Mouse (Mus musculus) neural tube, embryonic 13.5 days (tissue): ENCODE results near the gene Hspa1b. TPM values are rescaled to one million over a fixed set of nuclear protein-coding genes. Genes with fewer than 3 reads are reported as not detected.

ENCODE experiments used
- ATAC-seq: fragments of 200-750 bp; cut with Nextera tagmentation; 2 replicates; pipeline ENCODE4 v1.8.0; 2017; ENCODE audit warnings: low read depth, mild to moderate bottlenecking, moderate TSS enrichment, moderate library complexity
- H3K27ac ChIP-seq: fragments of 300-500 bp; sonication (generic); replicated peaks from 2 replicates; pipeline ENCODE4 v1.5.1; 2015; ENCODE audit warnings: moderate library complexity, mild to moderate bottlenecking, inconsistent platforms
- H3K27me3 ChIP-seq: fragments of 300-500 bp; sonication (generic); 2 replicates; pipeline ENCODE4 v1.6.1; 2015; ENCODE audit warnings: mild to moderate bottlenecking, inconsistent platforms
- H3K36me3 ChIP-seq: fragments of 300-500 bp; sonication (generic); 2 replicates; pipeline ENCODE4 v1.6.1; 2015; ENCODE audit warnings: mild to moderate bottlenecking, inconsistent platforms
- H3K4me1 ChIP-seq: fragments of 300-500 bp; sonication (generic); replicated peaks from 2 replicates; pipeline ENCODE4 v1.6.1; 2015; ENCODE audit warnings: inconsistent platforms
- H3K4me2 ChIP-seq: fragments of 300-500 bp; sonication (generic); 2 replicates; pipeline ENCODE4 v1.6.1; 2015; ENCODE audit warnings: inconsistent platforms, mild to moderate bottlenecking, moderate library complexity
- H3K4me3 ChIP-seq: fragments of 300-500 bp; sonication (generic); 2 replicates; pipeline ENCODE4 v1.5.1; 2015; ENCODE audit warnings: mild to moderate bottlenecking, inconsistent platforms
- H3K9ac ChIP-seq: fragments of 300-500 bp; sonication (generic); 2 replicates; pipeline ENCODE4 v1.6.1; 2015; ENCODE audit warnings: moderate library complexity, mild to moderate bottlenecking, inconsistent platforms
- H3K9me3 ChIP-seq: fragments of 300-500 bp; sonication (generic); 2 replicates; pipeline ENCODE4 v1.6.1; 2016; ENCODE audit warnings: inconsistent platforms
- WGBS: fragments of 180-500 bp; shearing (Covaris S2); methylation state at CpG from one replicate; pipeline ENCODE4 v1.1.7; 2015; 5-methylcytosine and 5-hydroxymethylcytosine counted together
- polyA plus RNA-seq: library from polyadenylated mRNA; unstranded; fragments of >200 nt; fragmentation: Nextera tagmentation; extraction: Ambion mirVana; gene quantifications from 2 replicates; pipeline ENCODE4 v1.2.1, GENCODE M21; 2015

The Hspa1b gene
- polyA plus RNA-seq, 1 experiment from 2014 or later, result 0.38 TPM

- no peak for ATAC-seq
- peak overlapping the region; percentile 84 for H3K9ac ChIP-seq
- peaks cover 20% of the 10 kb centered on the region for H3K36me3 ChIP-seq
- H3K4me1 ChIP-seq, result peaks cover 12% of the 10 kb centered on the region
- peak overlapping the region; percentile 68 for H3K4me3 ChIP-seq
- WGBS, result 90% methylated on average over 8 of the region's 8 CpGs
- no peaks in the 10 kb centered on the region for H3K9me3 ChIP-seq
- H3K27me3 ChIP-seq, result no peaks in the 10 kb centered on the region
- peak overlapping the region; percentile 92 for H3K4me2 ChIP-seq
- H3K27ac ChIP-seq, result no peak overlapping the region
Observed at GRCm38 (mm10) chr17:34932287-34932686, 26.8 kb downstream of the Hspa1b start.

- peak overlapping the region; percentile 71 for H3K27ac ChIP-seq
- peak overlapping the region; percentile 68 for H3K4me3 ChIP-seq
- ATAC-seq, result peak; percentile 60; the same call in 1 of the 2 replicates
- peaks cover 20% of the 10 kb centered on the region for H3K36me3 ChIP-seq
- no peaks in the 10 kb centered on the region for H3K9me3 ChIP-seq
- H3K4me2 ChIP-seq, result peak overlapping the region; percentile 92
- peaks cover 12% of the 10 kb centered on the region for H3K4me1 ChIP-seq
- H3K9ac ChIP-seq, result peak overlapping the region; percentile 84
- WGBS, result 7% methylated on average over 14 of the region's 14 CpGs
- no peaks in the 10 kb centered on the region for H3K27me3 ChIP-seq
Observed at GRCm38 (mm10) chr17:34931735-34932098, 27.3 kb downstream of the Hspa1b start.

GRCm38 (mm10) chr17:34931061-34931734, 27.8 kb downstream of the Hspa1b start, which contains the start of gene Neu1:
Gene Neu1, plus strand, starts transcription at chr17:34931253.
- peak; percentile 97 for ATAC-seq
- H3K9ac ChIP-seq, result peak within 1 kb of the TSS; percentile 84
- under 1% methylated on average over 36 of the region's 38 CpGs for WGBS
- H3K27ac ChIP-seq, result peak within 1 kb of the TSS; percentile 71
- peak within 1 kb of the TSS; percentile 92 for H3K4me2 ChIP-seq
- peaks cover 12% of the 10 kb centered on the region for H3K4me1 ChIP-seq
- peaks cover 20% of the 10 kb centered on the region for H3K36me3 ChIP-seq
- no peaks in the 10 kb centered on the region for H3K9me3 ChIP-seq
- peak within 1 kb of the TSS; percentile 68 for H3K4me3 ChIP-seq
- no peaks in the 10 kb centered on the region for H3K27me3 ChIP-seq

GRCm38 (mm10) chr17:34928841-34929240, 30.2 kb downstream of the Hspa1b start:
- WGBS, result 72% methylated on average over 4 of the region's 4 CpGs

GRCm38 (mm10) chr17:34927306-34928019, 31.6 kb downstream of the Hspa1b start:
- Histone ChIP-seq H3K4me3 (no peak overlapping the region), H3K4me1 (peaks cover 11% of the 10 kb centered on the region), H3K9me3 (no peaks in the 10 kb centered on the region), H3K36me3 (no peaks in the 10 kb centered on the region), H3K4me2 (no peak overlapping the region), H3K27ac (no peak overlapping the region), H3K9ac (no peak overlapping the region), H3K27me3 (no peaks in the 10 kb centered on the region)
- 87% methylated on average over 18 of the region's 18 CpGs for WGBS
- no peak for ATAC-seq

More at GRCm38 (mm10) chr17:34928841-34929240, 30.2 kb downstream of the Hspa1b start:
- no peak overlapping the region for H3K4me3 ChIP-seq
- peaks cover 12% of the 10 kb centered on the region for H3K4me1 ChIP-seq
- H3K27ac ChIP-seq, result no peak overlapping the region
- H3K27me3 ChIP-seq, result no peaks in the 10 kb centered on the region
- H3K4me2 ChIP-seq, result no peak overlapping the region
- no peaks in the 10 kb centered on the region for H3K9me3 ChIP-seq
- H3K36me3 ChIP-seq, result peaks cover 2% of the 10 kb centered on the region; the same call in 1 of the 2 replicates
- H3K9ac ChIP-seq, result no peak overlapping the region
- ATAC-seq, result no peak

- no peaks in the 10 kb centered on the region for H3K36me3 ChIP-seq
- no peak overlapping the region for H3K9ac ChIP-seq
- no peaks in the 10 kb centered on the region for H3K9me3 ChIP-seq
- H3K4me3 ChIP-seq, result no peak overlapping the region
- no peak overlapping the region for H3K27ac ChIP-seq
- H3K27me3 ChIP-seq, result no peaks in the 10 kb centered on the region
- 69% methylated on average over 5 of the region's 5 CpGs for WGBS
- H3K4me2 ChIP-seq, result no peak overlapping the region
- ATAC-seq, result no peak
- H3K4me1 ChIP-seq, result no peaks in the 10 kb centered on the region
Observed at GRCm38 (mm10) chr17:34924258-34924657, 34.8 kb downstream of the Hspa1b start.

- no peak for ATAC-seq
- H3K4me2 ChIP-seq, result no peak overlapping the region
- no peaks in the 10 kb centered on the region for H3K9me3 ChIP-seq
- H3K4me3 ChIP-seq, result no peak overlapping the region
- no peaks in the 10 kb centered on the region for H3K36me3 ChIP-seq
- H3K4me1 ChIP-seq, result no peaks in the 10 kb centered on the region
- no peak overlapping the region for H3K9ac ChIP-seq
- 54% methylated on average over 6 of the region's 6 CpGs for WGBS
- H3K27ac ChIP-seq, result no peak overlapping the region
- H3K27me3 ChIP-seq, result no peaks in the 10 kb centered on the region
Observed at GRCm38 (mm10) chr17:34922939-34923338, 36.1 kb downstream of the Hspa1b start.

GRCm38 (mm10) chr17:34917188-34917587, 41.9 kb downstream of the Hspa1b start:
- H3K4me2 ChIP-seq, result no peak overlapping the region
- no peak overlapping the region for H3K4me3 ChIP-seq
- no peaks in the 10 kb centered on the region; the same call in 1 of the 2 replicates for H3K4me1 ChIP-seq
- no peak overlapping the region for H3K9ac ChIP-seq
- peaks cover 19% of the 10 kb centered on the region for H3K36me3 ChIP-seq
- no peak for ATAC-seq
- H3K27ac ChIP-seq, result no peak overlapping the region
- H3K9me3 ChIP-seq, result no peaks in the 10 kb centered on the region
- H3K27me3 ChIP-seq, result no peaks in the 10 kb centered on the region
- 81% methylated on average over 9 of the region's 9 CpGs for WGBS

GRCm38 (mm10) chr17:34916316-34916715, 42.7 kb downstream of the Hspa1b start:
- peaks cover 28% of the 10 kb centered on the region for H3K36me3 ChIP-seq
- 87% methylated on average over 5 of the region's 5 CpGs for WGBS

GRCm38 (mm10) chr17:34915410-34915831, 43.6 kb downstream of the Hspa1b start:
- 16% methylated on average over 10 of the region's 11 CpGs for WGBS

More at GRCm38 (mm10) chr17:34916316-34916715, 42.7 kb downstream of the Hspa1b start:
- no peak overlapping the region for H3K4me3 ChIP-seq
- H3K9ac ChIP-seq, result no peak overlapping the region
- no peaks in the 10 kb centered on the region for H3K9me3 ChIP-seq
- H3K27ac ChIP-seq, result no peak overlapping the region
- no peaks in the 10 kb centered on the region; the same call in 1 of the 2 replicates for H3K4me1 ChIP-seq
- no peak for ATAC-seq
- H3K27me3 ChIP-seq, result no peaks in the 10 kb centered on the region
- no peak overlapping the region for H3K4me2 ChIP-seq

GRCm38 (mm10) chr17:34913930-34914665, 44.9 kb downstream of the Hspa1b start, which contains the start of gene Slc44a4:
Gene Slc44a4, plus strand, starts transcription at chr17:34914466.
- H3K27ac ChIP-seq, result no peak within 1 kb of the TSS
- H3K9me3 ChIP-seq, result no peaks in the 10 kb centered on the region
- H3K4me2 ChIP-seq, result no peak within 1 kb of the TSS
- no peak within 1 kb of the TSS for H3K4me3 ChIP-seq
- ATAC-seq, result no peak
- 39% methylated on average over 18 of the region's 18 CpGs for WGBS
- 0 out of 2 replicates have a peak within 1 kb of the TSS, but pooled peaks have one; percentile 17 for H3K9ac ChIP-seq
- H3K4me1 ChIP-seq, result no peaks in the 10 kb centered on the region; the same call in 1 of the 2 replicates
- H3K27me3 ChIP-seq, result no peaks in the 10 kb centered on the region
- peaks cover 50% of the 10 kb centered on the region for H3K36me3 ChIP-seq

More at GRCm38 (mm10) chr17:34915410-34915831, 43.6 kb downstream of the Hspa1b start:
- Histone ChIP-seq H3K27me3 (no peaks in the 10 kb centered on the region), H3K4me1 (no peaks in the 10 kb centered on the region; the same call in 1 of the 2 replicates), H3K9me3 (no peaks in the 10 kb centered on the region), H3K9ac (no peak overlapping the region), H3K4me3 (no peak overlapping the region), H3K27ac (no peak overlapping the region), H3K4me2 (no peak overlapping the region), H3K36me3 (peaks cover 37% of the 10 kb centered on the region)
- ATAC-seq, result no peak
